Mouse (Mus musculus) E14TG2a.4 (cell line): ENCODE results near the gene Brpf1.

Experiments used
- CTCF ChIP-seq: conservative IDR thresholded peaks from 2 replicates; pipeline ENCODE4 v1.5.1; 2014; ENCODE audit warnings: low read length
- NANOG ChIP-seq: IDR thresholded peaks from 2 replicates; pipeline ENCODE4 v1.6.1; 2014; ENCODE audit warnings: borderline replicate concordance, low read length, mixed read lengths
- POU5F1 ChIP-seq: IDR thresholded peaks from 2 replicates; pipeline ENCODE4 v1.6.1; 2014; ENCODE audit warnings: low read length, borderline replicate concordance

- TF ChIP-seq CTCF (no peak), POU5F1 (no peak), NANOG (no peak)
These were observed 37.4 kb downstream of the Brpf1 start for GRCm38 (mm10) chr6:113344321-113344720.
